Mouse (Mus musculus): Measurements from ENCODE around the gene Ugt1a8.
"Not testable (repeated sequence)": the region's sequence is repeated elsewhere in the genome, so short reads cannot be mapped to it uniquely, and the experiment has no call there.

Gene Ugt1a8

DNA sequence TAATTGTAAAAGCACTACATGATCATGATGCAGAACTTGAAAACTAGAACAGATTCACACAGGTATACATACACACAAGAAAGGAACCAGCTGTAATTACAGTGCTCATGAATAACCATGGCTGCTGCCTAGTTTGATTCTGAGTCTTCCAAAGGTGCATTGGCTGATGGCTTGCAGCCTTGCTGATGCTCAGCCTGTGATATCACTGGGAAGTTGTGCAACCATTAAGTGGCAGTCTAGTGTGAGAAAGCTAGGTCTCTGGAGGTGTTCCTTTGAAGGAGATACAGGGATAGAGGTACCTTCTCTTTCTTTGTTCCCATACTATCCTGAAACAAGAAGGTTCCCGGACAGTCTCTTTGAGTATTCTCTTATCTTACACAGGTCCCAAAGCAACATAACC, 131.4 kb downstream of the Ugt1a8 start:
- DNase-seq (ENCODE audit: extremely low spot score, low read depth, low spot score) = no peak

- DNase-seq (ENCODE audit: extremely low spot score, low read depth, low spot score) = no peak
Measured at GRCm38 (mm10) chr1:88220336-88220735, 132.7 kb downstream of the Ugt1a8 start.

DNA sequence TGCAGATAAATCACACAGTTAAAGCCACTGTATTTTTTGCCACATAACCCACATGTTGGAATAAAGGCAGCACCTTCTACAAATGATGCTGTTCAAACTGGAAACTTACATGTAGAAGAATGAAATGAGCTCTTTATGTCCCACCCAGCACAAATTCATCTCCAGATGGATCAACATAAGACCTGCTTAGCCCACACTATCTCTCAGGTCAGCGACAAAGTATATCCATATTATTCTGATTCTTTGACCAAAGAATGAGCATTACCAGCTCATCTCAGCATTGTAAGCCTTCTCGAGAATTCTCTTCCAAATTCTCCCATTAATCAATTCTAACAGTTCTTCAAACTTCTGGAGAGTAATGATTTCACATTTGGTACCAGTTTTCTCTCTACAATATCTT, 134.6 kb downstream of the Ugt1a8 start:
- no peak for DNase-seq (ENCODE audit: extremely low spot score, low read depth, low spot score)

DNA sequence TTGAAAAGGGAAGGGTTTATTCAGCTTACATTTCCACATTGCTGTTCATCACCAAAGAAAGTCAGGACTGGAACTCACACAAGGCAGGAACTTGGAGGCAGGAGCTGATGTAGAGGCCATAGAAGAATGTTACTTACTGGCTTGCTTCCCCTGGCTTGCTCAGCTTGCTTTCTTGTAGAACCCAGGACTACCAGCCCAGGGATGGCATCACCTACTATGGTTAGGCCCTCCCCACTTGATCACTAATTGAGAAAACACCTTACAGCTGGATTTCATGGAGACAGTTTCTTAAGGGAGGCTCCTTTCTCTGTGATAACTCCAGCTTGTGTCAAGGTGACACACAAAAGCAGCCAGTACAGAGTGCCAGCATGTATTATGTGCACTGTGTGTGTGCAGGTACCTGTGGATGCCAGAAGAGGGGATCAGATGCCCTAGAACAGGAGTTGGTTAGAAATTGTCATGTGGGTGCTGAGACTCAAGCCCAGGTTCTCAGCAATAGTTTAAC, 135.4 kb downstream of the Ugt1a8 start:
- DNase-seq (ENCODE audit: extremely low spot score, low read depth, low spot score) = not testable (repeated sequence)

- no peak for DNase-seq (ENCODE audit: extremely low spot score, low read depth, low spot score)
Measured at GRCm38 (mm10) chr1:88223591-88223990, 136.0 kb downstream of the Ugt1a8 start.

- no peak for DNase-seq (ENCODE audit: extremely low spot score, low read depth, low spot score)
Measured at GRCm38 (mm10) chr1:88224029-88224776, 136.6 kb downstream of the Ugt1a8 start.

- not testable (repeated sequence) for DNase-seq (ENCODE audit: extremely low spot score, low read depth, low spot score)
Measured at GRCm38 (mm10) chr1:88225301-88225700, 137.7 kb downstream of the Ugt1a8 start.

DNA sequence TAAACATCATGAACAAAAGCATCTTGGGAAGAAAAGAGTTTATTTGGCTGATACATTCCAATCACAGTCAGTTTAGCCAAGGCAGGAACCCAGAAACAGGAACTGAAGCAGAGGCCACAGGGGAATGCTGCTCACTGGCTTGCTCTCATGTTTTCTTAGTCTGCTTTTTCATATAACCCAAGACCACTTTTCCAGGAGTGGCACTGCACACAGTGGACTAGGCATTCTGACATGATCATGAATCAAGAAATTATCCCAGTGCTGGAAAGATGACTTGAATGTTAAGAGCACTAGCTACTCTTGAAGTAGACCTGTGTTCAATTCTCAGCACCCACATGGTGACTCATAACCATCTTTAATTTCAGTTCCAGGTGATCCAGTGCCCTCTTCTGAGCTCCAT, 138.1 kb downstream of the Ugt1a8 start:
- DNase-seq (ENCODE audit: extremely low spot score, low read depth, low spot score) = no peak

DNA sequence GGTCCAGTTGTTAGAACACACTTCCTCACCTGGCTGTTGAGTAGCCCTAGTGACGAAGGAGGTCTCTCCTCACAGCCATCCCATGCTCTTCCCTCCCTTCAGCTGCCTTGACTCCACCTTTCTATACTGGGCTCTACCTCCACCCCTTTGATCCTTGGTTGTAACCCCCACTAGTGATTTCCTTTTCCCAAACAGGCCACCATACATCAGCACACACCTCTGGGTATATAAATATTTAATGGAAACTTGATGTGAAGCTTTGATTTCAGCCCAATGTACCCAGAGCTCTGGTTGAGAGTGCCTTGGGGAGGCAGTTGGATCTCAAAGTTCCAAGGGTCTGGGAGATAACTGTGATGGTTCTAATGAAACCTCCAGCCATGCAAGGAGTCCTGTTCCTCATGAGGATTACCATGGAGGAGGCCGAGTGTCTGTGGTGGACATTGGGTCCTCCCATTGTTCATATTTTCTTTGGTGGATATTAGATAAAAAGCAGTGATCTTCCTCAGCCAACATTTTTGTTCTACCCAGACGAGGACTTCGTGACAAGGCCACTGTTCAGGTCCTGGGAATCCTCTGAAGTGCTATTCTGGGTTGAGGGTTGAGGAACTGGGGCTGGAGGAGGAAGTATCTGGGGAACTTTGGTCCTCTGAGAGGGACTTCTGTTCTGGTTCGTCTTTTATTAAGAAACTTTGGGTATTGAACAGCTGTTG, 139.2 kb downstream of the Ugt1a8 start, which contains the start of gene Mroh2a:
Mroh2a (plus strand) TSS at position 317 of the 710 bp plus-strand sequence.
- DNase-seq (ENCODE audit: extremely low spot score, low read depth, low spot score) = no peak

DNA sequence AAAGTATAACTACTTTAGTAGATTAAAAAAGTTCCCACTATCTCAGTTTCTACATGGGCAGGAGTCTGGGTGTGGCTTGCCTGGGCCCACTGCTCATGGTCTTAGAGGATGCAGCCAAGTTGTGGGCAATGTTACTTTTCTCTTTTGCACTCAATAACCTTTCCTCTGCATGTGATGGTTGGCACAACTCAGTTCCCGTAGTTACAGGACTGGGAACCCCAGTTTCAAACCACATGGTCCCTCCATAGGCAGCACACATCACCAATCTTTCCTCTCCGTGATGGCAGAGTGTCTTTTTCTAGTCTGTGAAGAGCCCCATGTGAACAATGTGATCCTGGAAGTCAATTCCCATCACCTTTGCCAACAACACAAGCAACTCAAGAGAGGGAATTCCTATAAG, 139.9 kb downstream of the Ugt1a8 start:
- no peak for DNase-seq (ENCODE audit: extremely low spot score, low read depth, low spot score)

DNA sequence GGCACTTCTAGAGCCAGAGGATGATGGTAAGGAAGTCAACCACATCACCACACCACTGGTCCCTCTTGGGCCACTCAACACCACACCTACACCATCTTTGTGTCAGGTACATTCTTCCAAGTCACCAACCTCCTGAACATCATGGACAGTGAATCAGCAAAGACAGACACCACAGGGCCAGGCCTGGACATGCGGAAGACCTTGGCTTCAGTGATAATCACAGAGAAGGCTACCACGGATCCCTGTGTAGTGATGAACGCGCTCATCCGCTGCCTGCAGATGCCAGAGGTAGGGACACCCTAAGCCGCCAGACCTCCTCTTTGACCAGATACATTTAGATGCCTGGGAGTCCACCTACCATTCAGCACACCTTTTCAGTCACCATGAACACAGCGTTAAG, 140.5 kb downstream of the Ugt1a8 start:
- DNase-seq (ENCODE audit: extremely low spot score, low read depth, low spot score) = no peak

DNA sequence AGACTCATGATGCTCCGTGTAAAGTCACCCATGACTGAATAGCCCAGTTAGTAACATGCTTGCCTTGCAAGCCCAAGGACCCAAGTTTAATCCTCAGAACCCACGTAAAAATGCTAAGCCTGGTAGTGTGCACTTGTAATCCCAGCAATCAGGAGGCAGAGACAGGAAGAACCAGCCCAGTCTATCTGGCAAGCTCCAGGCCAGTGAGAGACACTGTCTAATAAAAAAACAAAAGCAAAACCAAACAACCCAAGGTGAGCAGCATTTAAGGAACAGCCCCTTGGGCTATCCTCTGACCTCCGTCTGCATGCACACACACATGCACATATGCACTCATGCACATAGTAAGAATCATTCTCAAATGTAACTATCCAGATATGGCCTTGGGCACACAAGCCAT, 142.0 kb downstream of the Ugt1a8 start:
- DNase-seq (ENCODE audit: extremely low spot score, low read depth, low spot score) = no peak

- DNase-seq (ENCODE audit: extremely low spot score, low read depth, low spot score) = no peak
Measured at GRCm38 (mm10) chr1:88229986-88230385, 142.4 kb downstream of the Ugt1a8 start.

DNA sequence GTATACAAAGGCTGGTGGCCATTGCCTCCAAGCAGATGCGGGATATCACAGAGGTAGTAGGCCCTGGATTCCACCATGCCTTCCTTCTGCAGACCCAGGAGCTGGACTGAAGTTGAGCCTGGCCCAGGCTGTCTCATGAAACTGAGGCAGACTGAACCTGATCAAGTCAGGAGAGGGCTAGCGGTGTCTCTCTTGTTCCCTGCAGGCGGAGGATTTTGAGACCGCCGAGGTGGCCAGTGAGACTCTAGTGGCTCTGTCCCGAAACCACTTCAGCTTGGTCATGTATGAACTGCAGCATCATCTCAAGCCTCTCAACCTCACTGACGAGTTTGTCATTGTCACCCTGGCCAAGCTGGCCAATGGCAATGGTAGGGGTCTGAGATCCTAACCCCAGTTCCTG, 142.8 kb downstream of the Ugt1a8 start:
- no peak for DNase-seq (ENCODE audit: extremely low spot score, low read depth, low spot score)

GRCm38 (mm10) chr1:88230981-88231802, 143.6 kb downstream of the Ugt1a8 start:
- DNase-seq (ENCODE audit: extremely low spot score, low read depth, low spot score) = no peak

DNA sequence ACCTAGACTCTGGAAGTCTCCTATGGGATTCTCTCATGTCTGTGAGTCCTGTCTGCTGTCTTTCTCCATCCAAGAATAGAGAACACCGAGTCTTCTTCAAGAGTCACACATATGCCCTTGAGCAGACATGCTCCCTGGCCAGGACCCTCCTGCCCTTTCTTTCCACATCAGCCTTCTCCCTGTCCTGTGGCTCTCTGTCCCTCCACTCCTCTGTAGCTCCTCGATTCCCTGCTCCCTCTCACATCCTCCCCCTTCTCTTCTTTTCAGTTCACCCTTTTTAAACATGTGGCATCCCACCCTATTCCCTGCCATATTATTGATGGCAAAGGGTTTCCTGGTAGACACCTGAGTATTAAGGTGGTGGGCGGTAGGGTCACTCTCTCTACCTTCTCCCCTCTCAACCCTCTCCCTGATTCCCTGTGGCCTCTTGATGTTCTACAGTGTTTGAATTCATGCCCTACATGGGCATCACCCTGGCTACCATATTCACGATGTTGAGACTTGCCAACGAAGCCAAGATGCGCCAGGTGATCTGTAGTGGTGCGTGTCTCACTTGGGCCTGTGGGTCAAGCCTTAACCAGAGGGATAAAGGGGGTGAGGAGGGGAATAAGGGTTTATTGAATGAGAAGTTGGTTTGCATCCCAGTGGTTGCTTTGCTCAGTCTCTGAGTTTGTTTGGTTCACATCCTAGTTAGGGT, 144.3 kb downstream of the Ugt1a8 start:
- DNase-seq (ENCODE audit: extremely low spot score, low read depth, low spot score) = no peak

DNA sequence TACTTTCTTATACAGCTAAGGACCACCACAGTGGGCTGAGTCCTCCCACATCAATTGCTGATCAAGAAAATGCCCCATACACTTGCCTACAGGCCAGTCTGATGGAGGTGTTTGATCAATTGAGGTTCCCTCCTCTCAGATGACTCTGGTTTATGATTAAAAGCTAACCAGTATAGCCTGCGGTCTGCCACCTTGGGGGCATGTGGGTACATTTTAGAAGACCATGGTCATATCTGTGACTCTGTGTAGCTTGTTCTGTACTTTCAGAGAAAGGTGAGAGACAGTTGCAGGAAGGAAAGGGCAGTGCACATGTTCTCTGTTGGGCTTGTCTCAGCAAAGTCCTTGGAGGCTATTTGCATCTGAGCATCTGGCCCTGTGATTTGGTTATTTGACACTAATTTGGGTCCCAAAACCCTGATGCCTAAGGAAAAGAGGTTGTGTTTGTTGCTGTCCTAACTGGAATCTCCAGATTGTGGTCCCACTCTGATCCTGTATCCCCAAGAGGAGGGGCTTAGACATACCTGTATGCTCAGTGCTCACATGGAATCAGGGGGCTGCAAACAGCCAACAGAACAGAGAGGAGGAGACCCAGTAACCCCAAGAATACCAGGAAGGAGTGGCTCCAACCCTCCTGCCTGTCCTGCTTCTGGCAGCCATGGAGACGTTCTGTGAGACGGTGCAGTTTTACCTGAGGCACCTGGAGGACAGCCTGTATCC, 145.2 kb downstream of the Ugt1a8 start:
- no peak for DNase-seq (ENCODE audit: extremely low spot score, low read depth, low spot score)

DNA sequence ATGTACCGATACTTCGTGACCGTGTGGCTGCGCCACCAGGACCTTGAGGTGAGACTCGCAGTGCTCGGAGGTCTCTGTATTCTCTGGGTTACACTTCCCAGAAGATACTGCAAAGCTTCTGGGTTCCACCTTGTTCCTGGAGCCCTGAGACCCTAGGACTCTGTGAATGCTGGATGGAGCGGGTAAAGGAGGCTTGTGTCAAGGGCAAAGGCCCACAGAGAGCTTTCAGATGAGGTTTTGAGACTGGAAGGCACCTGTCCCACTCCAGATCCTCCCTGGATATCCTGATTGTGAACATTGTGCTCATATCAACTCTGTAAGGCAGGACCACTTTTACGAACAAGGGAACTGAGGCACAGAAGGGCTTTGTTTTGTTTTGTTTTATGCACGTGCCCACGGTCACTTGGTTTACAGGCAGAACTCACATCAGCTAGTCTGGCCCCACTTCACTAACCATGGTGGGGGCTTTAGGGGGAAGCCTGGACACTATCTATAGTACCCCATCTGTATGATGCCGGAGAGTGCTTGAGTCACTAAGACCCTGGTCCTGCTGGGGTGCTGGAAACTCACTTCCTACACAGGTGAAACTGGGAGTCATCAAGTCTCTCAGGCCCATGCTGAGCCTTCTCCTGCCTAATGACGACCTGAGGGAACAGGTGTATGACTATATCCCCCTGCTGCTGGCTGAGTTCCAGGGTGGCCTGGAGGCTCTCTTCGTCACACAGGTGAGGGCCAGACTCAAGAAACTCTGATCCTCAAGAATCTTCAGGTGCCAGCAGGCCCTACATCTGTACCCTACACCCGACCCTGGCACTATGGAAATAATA, 146.0 kb downstream of the Ugt1a8 start:
- no peak for DNase-seq (ENCODE audit: extremely low spot score, low read depth, low spot score)

- DNase-seq (ENCODE audit: extremely low spot score, low read depth, low spot score) = no peak
Measured at GRCm38 (mm10) chr1:88234248-88234610, 146.6 kb downstream of the Ugt1a8 start.

Measured in hindlimb bud, embryonic 11.5 days (tissue).